Mouse (Mus musculus) left cerebral cortex, postnatal 36 days (tissue): ENCODE results near the gene Chn2. TPM values are rescaled to one million over a fixed set of nuclear protein-coding genes. Genes with fewer than 3 reads are reported as not detected.

Experiments
- DNase-seq, 2 experiments: peaks; one replicate each; pipeline ENCODE4 v3.0.0; 2021 to 2022; ENCODE audit warnings: low spot score in 2 of 2, mixed read lengths in 1 of 2
- intact Hi-C: fragments of 180-260 bp; cut with DNase I; formaldehyde crosslinking; loops from one replicate; pipeline ENCODE4 v1.15.1; 2025
- total RNA-seq, 2 experiments: library from RNA; stranded (reverse); gene quantifications; 2 replicates each; pipeline ENCODE4 v1.2.3; 2021

Gene Chn2
- total RNA-seq, 2 experiments from 2014 or later: 42.5 to 44.8 TPM

DNA sequence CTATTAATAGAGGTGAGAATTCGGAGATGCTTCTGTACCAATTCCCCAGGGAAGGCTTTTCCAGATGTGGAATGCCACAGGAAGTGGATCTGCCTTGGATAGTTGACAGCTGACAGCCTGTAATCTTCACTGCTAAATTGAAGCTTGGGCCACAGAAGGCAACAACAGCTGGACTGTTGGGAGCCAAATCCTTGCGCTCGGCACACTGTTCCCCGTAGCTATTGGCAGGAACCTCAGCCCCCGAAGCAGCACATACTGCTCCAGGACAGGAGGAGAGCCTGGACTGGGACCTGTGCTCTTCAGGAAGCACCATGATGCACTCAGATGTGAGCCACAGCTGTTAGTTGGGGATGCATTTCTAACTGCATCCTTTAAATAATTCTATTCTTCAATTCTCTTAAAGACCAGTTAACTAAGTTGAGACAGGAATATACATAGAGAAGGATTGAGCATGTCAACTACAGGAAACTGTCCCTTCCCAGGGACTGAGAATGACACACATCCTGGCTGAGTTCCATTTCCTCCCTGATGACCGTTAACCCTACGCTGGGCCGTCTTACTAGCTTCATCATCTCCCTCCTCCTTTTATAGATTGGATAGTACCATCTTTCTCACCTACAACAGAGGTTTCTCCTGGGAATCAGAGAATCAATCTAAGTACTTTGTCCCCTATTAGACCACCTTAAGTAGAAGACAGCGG is 64.1 kb downstream of the Chn2 start:
- no peak for DNase-seq
- intact Hi-C loops: no loop called here

DNA sequence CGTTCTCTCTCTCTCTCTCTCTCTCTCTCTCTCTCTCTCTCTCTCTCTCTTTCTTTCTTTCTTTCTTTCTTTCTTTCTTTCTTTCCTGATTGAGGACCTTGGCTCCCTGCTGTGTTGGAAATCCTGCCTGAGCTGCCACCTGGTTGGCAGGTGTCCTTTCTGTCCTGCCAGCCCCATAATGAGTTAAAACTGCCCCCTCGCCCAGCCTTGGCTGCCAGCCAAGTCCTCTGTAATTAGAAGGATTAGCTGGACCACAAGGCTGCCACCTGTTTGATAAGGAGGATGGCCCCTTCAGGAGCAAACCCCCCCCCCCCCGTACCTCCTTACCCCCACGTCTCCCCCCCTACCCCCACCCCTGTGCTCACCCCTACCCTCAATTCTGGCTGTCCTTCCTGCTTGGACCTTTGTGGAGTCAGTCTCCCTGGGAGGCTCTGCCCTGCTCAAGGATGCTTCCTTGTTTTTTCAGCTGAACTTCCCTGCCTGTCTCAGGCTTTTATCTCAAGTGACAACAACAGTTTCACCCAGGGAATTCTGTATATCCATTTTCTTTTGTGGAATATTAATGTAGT is 72.1 kb downstream of the Chn2 start:
- intact Hi-C loops: no loop called here
- DNase-seq: no peak

DNA sequence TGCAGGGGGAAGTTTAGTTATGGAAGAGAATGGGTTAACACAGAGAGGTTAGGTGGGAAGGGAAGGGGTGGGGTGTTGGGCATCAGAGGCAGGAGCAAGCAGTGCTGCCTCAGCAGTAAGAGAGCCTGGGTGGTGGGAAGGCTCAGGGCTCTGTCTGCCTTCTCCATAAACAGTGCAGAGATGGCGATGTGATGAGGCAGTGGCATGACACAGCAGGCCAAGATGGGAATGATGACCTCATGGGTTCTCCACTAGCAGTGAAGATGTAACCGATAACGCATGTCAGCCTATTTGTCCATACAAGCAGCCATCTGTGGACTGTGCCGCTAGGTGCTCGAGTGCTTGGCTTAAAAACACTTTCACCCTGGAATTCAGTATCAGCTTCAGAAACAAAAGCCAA is 74.0 kb downstream of the Chn2 start:
- intact Hi-C loops: no loop called here
- no peak for DNase-seq

DNA sequence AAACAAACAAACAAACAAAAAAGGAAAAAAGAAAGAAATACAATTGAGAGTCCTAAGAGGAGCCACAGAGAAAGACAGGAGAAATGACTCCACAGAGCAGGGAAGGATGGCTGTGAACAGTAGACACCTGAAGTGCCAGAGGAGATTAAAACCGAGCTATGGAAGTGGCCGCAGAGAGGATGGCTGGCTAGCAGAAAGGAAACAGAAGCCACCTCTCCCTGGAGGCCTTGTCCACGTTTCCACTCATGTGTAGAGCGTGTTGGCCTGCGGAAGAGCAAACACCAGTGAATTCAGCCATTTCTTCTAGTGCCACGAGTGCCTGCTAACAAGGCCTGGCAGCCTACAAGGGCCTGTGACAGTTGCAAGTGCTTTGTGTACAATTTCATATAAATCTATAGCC is 75.1 kb downstream of the Chn2 start:
- DNase-seq: no peak
- intact Hi-C loops: no loop called here

DNA sequence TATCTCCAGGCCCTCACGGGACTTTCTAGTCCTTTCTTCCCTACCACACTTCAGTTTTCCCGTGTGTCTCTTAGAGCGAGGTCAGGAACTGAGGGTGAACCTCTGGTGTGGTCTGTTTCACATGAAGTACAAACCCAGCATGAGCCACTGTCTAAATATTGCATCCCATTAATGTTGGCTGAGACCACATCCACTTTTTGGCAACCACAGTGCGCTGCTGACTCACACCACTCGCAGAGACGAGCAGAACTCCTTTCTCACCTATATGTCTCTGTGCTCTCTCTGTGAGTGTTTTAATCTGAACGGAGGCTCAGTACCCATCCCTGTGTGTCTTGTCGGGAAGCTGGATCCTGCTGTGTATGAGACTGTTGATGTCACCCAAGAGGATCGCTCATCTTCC is 76.9 kb downstream of the Chn2 start:
- no peak for DNase-seq
- intact Hi-C loops: no loop called here

DNA sequence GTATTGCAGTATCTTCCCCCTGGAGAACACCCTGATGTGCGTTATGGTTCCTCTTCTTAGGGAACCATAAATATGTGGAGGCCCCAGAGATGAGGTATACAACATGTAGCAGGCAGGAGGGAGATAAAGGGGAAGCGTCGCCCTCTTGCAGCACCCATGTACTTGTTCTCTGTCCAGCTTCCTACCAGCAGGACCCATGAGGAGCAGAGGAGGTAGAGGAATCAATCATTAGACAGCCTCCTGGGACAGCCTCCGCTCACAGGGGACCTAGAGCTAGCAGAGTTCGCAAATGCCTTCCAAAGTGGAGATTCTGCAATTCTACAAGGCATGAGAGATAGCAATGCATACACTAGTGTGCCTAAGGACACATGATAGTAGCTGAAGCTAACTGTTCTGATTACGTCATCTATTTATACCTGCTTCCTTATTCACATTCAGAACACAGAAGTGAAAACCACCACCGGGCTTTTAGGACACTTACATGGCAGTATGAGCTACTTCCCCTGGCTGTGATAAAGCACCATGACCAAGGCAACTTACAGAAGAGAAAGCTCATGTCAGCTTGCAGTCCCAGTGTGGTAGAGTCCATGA is 77.7 kb downstream of the Chn2 start:
- DNase-seq: no peak
- intact Hi-C loops: no loop called here

DNA sequence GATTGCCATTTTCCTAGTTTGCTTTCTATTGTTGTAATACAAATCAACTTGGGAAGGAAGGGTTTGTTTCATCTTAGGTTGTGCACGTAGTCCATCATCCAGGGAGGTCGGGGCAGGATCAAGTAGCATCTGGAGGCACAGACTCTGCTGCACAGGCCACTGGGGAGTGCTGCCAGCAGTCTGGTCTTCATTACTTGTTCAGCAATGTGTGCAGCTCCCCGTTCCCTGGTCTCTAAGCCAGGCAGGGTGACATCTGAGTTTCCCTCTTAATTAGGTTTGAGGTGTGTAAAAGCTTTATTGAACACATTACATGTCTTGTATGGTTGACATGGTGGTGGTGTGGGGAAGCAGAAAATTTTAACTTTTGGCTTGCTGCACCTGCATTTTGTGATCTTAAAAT is 79.0 kb downstream of the Chn2 start:
- intact Hi-C loops: no loop called here
- DNase-seq: no peak

DNA sequence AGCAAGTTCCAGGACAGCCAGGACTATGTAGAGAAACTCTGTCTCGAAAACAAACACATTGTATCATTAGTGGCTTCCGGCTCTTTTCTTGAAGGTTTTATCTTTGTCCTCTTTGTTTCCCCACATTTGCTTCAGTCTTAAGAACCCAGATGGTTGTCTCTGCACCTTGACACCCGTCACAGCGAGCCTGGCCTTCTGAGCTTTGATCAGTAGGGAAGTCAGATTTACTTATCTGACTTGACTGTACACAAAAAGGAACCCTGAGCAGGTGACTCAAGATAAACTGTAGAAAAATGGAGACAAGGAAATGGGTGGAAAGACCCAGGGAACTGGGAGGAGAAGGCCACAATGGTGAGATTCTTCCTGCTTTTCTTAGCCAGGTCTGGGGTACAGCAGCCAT is 79.5 kb downstream of the Chn2 start:
- intact Hi-C loops: no loop called here

DNA sequence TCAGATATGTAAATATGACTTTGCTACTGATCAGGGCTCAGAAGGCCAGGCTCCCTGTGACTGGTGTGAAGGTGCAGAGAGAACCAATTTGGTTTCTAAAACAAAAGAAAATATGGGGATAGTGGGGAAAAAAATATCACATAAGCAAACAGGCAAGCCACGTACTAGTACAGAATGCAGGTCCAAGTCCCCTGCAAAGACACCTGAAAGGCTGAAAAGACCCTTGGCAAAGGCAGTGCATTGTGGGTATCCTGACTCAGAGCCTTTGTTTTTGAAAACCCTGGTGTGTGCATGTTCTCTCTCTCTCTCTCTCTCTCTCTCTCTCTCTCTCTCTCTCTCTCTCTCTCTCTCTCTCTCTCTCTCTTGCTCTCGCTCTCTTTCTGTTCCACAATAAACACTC is 80.1 kb downstream of the Chn2 start:
- intact Hi-C loops: no loop called here
- DNase-seq: no peak

More for the DNA sequence above, 79.5 kb downstream of the Chn2 start:
- no peak for DNase-seq

DNA sequence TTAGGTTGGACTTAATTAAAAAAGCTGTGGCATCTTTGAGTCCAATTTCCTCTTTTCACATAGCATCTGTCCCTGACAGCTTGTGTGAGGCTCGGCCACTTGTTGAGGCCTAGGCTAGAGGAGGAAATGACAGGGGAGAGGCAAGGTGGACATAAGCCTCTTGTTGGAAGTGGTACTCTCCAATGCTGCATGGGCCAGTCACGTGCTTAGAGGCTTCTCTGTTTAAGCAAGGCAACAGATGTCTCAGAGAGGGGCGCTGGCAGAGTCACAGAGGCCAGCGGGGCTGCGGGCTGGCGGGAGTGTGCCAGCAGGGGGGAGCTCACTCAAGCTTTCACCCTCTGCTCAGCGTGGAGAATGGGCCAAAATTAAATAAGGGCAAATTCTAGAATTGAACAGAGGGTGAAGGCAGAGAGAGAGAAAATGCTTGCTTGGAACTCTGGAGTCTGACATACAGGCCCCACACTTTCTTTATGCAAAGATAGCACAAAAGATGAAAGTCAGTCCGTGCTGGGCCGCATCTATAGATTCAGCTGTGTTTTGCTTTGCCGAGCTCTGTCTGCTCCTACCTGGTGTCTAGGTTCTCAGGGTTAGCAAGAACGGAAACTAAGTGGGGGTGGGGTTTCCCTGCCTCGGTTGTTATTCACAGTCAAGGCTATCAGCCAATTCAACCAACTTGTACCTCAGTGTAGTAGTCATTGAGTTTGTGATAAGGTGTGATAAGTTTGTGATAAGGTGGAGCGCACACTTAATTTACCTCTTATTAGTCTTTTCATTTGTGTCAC is 80.7 kb downstream of the Chn2 start:
- DNase-seq: no peak
- intact Hi-C loops: no loop called here

DNA sequence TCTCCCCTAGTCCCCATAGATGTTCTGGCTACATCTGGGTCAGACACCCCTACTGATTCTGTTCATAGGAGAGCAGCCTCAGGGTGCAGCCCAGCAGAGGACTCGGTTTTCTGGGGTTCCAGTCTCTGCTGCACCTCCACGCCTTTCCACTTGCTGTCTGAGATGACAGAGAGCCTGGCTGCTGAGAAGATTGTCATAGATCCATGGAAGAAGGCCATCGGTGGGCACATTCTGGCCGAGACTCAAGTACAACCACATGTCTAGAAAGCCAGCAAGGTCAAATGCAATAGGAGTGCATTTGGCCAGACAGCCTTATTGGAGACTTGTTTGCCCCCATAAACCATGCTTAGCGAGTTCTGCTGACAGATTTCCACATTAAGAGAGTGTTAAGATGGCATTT is 81.5 kb downstream of the Chn2 start:
- intact Hi-C loops: no loop called here
- no peak for DNase-seq

DNA sequence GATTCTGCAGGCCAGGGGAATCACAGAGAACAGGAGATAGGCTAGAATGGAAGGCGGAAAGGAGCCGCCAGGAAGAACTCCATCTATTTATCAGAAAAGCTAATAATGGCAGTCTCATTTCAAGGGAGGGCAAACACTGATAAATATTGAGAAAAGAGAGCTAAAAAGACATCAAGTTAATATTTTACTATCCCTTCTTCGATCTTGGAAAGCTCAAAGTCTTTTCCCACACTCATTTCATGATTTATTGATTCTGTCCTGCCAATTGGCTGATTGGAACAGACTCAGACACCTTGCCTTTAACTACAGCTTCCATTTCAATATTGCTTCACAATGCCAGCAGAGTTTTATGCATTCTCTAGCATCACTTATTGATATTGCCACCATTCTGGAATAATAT is 85.2 kb downstream of the Chn2 start:
- intact Hi-C loops: no loop called here
- DNase-seq: no peak

DNA sequence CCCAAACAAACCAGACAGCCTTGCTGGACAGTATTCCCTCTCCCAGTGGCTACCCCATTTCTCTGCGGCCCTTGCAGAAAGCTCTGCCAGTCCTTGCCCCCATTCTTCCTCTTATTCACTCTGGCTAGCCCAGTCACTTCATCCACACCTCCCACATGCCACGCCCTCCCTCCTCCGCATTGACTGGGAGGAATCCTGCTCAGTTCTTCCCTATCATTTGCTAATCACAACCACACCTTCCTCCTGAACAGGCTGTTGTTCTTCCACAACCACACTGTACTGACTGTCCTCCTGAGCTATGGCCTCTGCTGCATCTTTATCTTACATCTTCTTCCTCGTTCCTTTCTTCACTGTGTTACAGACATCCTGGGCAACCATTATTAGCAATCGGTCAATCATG is 86.2 kb downstream of the Chn2 start:
- no peak for DNase-seq
- intact Hi-C loops: no loop called here

DNA sequence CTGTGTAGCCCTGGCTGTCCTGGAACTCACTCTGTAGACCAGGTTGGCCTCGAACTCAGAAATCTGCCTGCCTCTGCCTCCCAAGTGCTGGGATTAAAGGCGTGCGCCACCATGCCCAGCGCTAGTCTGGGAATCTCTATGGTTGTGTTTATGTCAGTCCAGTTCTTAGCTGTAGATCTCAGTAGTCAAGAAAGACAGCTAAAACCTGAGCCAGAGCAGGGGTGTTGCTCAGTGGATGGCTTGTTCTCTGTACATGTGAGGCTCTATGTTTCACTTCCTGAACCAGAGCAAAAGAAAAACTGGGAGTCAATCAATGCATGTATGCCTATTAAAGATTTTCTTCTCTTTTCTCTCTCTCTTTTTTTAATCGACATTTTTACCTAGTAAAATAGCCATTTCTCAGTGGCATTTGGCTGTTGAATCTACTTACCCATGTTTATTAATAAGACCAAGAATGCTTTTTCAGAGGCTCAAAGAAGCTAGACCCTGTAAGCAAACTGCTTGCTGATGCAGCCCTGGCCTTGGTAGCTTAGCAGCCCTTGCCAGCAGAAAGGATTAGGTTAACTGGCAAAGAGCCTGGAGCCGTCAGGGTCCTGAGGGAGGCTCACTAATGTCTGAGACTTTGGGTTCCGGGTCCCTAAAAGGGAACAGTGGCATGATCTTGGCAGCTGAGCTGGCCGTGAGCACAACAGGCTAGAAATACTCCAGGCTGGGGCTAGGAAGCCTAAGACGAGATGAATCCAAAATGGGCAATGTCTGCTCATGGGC is 87.1 kb downstream of the Chn2 start:
- intact Hi-C loops: no loop called here
- peak in 1 of 2 experiments; percentile 21 for DNase-seq

DNA sequence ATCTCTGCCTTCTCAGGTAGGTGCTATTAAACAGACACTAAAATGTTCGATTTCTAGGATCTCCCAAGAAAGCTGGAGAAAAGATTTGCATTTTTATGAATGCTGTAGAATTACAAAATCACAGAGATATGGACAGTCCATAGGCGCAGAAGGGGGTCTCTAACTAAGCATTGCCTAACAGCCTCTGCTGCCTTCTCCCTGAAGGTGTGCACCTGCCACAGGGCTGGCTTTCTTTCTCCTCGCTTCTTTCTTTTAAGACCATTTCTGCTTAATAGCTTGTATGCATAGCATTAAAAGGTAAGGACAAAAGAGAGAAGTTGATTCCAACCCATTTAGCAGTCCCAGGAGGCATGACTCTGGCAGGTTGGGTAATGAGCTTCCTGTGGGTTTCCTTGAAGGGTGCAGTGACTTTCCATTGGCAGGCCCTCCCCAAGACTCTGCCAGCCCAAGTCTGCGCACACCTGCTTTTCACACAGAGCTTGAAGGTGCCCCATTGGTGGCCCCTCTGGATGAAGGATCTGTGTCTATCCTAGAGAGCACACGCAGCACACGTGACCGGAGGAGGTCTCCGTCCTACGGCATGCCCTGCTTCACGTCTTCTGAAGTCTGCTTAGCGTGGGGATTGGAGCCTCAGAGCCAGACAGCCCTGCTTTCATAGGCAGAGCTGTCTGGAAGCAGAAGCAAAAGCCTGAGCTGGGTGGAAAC is 87.8 kb downstream of the Chn2 start:
- DNase-seq: no peak
- intact Hi-C loops: no loop called here

DNA sequence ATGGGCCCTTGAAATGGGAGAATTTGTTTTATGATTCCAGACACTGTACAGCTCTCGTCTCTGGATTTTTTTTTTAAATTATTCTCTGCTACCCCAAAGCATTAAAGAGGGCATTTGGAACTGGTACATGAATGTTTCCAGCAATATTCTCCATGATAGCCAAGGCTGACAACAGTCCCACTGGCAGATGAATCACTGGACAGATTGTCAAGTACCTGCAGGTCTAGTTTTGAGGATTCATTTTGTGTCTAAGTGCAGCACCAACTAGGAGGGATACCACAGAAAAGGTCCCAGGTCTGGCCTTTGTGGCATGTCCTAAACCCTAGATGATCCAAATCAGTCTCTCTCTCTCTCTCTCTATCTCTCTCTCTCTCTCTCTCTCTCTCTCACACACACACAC is 89.3 kb downstream of the Chn2 start:
- intact Hi-C loops: no loop called here
- DNase-seq: no peak

DNA sequence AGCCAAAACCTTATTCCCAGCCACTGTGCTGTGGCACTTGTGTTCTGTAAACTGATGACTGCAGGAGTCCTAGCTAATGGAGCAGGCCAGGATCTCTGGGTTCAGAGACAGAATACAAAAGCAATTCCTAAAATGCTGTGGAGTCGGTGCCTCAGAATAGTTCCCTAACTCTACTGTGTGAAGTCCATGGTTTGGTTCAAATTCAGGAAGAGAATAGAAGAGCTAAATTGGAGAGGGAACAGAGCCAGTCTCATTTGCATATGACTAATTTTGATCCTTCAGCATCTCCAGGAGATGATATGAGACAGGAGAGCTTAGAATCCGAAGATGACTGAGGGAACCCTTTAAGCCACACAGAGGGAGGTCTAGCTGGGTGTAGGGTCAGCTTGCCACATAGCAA is 90.2 kb downstream of the Chn2 start:
- intact Hi-C loops: no loop called here
- peak in 1 of 2 experiments; percentile 23 for DNase-seq

DNA sequence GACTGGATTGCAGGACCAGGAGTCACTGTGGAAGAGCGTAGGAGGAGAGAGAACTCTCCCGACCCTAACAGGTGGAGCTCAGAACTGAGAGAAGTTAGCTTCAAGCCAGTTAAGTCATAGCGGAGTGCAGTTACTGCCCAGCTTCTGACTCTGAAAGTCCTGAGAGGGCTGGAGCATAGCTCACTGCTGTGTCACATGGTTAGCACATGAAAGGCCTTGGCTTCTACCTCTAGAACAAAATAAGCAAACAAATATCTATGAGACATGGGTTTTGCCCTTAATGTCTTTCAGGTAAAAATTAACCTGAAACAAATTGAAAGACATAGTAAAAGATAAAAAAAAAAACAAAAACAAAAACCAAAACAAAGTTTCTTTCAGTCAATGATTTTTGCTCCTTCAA is 91.5 kb downstream of the Chn2 start:
- no peak for DNase-seq
- intact Hi-C loops: no loop called here

DNA sequence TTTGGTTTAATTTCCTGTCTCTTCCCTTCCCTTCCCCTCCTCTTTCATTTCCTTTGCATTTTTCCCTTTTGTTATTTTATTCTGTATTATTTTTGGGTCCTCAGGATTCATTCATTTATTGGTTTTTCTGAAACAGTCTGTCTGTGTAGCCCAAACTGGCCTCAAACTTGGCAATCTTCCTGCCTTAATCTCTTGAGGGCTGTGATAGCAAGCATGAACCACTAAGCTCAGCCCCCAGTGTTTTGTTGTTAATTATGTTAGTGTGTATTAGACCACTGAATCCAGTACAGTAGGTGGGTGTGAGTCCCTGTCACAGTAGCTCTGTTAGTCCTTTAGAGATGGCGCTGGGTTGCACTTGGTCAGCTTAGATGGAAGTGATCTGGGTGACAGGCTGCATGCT is 93.2 kb downstream of the Chn2 start:
- intact Hi-C loops: no loop called here
- no peak for DNase-seq
